Mouse (Mus musculus) midbrain, embryonic 14.5 days (tissue): Measurements from ENCODE around the gene Nbr1. TPM values are rescaled to one million over a fixed set of nuclear protein-coding genes. Genes with fewer than 3 reads are reported as not detected.
"Not testable (repeated sequence)": the region's sequence is repeated elsewhere in the genome, so short reads cannot be mapped to it uniquely, and the experiment has no call there.

Experiments
- ATAC-seq: fragments of 200-750 bp; cut with Nextera tagmentation; 2 replicates; pipeline ENCODE4 v1.8.0; 2017; ENCODE audit warnings: moderate number of reproducible peaks, moderate library complexity; ENCODE audit not compliant: low FRiP score, low TSS enrichment
- DNase-seq: peaks from one replicate; pipeline ENCODE4 v3.0.0-alpha.2; 2015
- H3K27ac ChIP-seq: fragments of 300-500 bp; sonication (generic); replicated peaks from 2 replicates; pipeline ENCODE4 v1.5.1; 2014; ENCODE audit warnings: mild to moderate bottlenecking, low read depth, low read length, moderate library complexity
- H3K27me3 ChIP-seq: fragments of 300-500 bp; sonication (generic); 2 replicates; pipeline ENCODE4 v1.6.1; 2014; ENCODE audit warnings: low read length, control low read depth, mixed read lengths; ENCODE audit not compliant: control insufficient read depth, insufficient read depth
- H3K36me3 ChIP-seq: fragments of 300-500 bp; sonication (generic); 2 replicates; pipeline ENCODE4 v1.6.1; 2014; ENCODE audit warnings: low read length, control low read depth; ENCODE audit not compliant: control insufficient read depth, insufficient read depth
- H3K4me1 ChIP-seq: fragments of 300-500 bp; sonication (generic); 2 replicates; pipeline ENCODE4 v1.6.1; 2014; ENCODE audit warnings: mild to moderate bottlenecking, antibody characterized with exemption, low read length, control low read depth; ENCODE audit not compliant: control insufficient read depth, insufficient read depth
- H3K4me2 ChIP-seq: fragments of 300-500 bp; sonication (generic); 2 replicates; pipeline ENCODE4 v1.6.1; 2014; ENCODE audit warnings: mild to moderate bottlenecking, low read length, moderate library complexity
- H3K4me3 ChIP-seq: fragments of 300-500 bp; sonication (generic); replicated peaks from 2 replicates; pipeline ENCODE4 v1.5.1; 2014; ENCODE audit warnings: low read depth, low read length
- H3K9ac ChIP-seq: fragments of 300-500 bp; sonication (generic); replicated peaks from 2 replicates; pipeline ENCODE4 v1.6.1; 2014; ENCODE audit warnings: mild to moderate bottlenecking, low read length, moderate library complexity
- H3K9me3 ChIP-seq: fragments of 300-500 bp; sonication (generic); 2 replicates; pipeline ENCODE4 v1.6.1; 2016; ENCODE audit warnings: low read length, control low read depth, mixed read lengths; ENCODE audit not compliant: control insufficient read depth
- WGBS: fragments of 180-500 bp; shearing (Covaris S2); extraction: QIAGEN DNeasy Blood & Tissue Kit; methylation state at CpG from one replicate; pipeline ENCODE4 v1.1.7; 2014; 5-methylcytosine and 5-hydroxymethylcytosine counted together
- polyA plus RNA-seq: library from polyadenylated mRNA; unstranded; fragments of >200 nt; fragmentation: Nextera tagmentation; extraction: Ambion mirVana; gene quantifications from 2 replicates; pipeline ENCODE4 v1.2.1, GENCODE M21; 2014

Nbr1 gene
- polyA plus RNA-seq, 1 experiment from 2014 or later = 101 TPM

DNA sequence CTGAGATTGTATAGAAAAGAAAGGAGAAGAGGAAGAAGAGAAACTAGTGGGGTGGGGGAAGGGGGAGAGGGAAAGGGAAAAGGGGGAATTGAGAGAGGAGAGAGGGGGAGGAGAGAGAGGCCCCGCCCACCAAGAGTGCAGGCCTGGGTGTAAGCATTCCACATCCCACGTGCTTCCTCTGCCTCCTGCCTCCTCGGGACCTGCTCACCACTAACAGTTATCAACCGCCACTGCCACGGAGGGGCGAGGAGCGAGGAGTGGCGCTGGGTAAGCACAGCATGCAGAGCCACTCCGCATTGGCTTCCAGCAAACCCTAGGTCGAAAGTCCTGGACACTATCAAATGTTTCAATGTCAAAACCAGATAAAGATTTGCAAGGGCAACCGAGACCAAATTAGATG, 58.5 kb downstream of the Nbr1 start:
- no peak overlapping the region for H3K4me2 ChIP-seq
- no peaks in the 10 kb centered on the region for H3K4me1 ChIP-seq
- WGBS = 48% methylated on average over 11 of the region's 11 CpGs
- H3K4me3 ChIP-seq = no peak overlapping the region
- H3K27ac ChIP-seq = no peak overlapping the region
- no peak overlapping the region for H3K9ac ChIP-seq
- no peaks in the 10 kb centered on the region for H3K27me3 ChIP-seq
- no peaks in the 10 kb centered on the region for H3K9me3 ChIP-seq
- no peaks in the 10 kb centered on the region for H3K36me3 ChIP-seq
- DNase-seq (no peak), ATAC-seq (no peak)

DNA sequence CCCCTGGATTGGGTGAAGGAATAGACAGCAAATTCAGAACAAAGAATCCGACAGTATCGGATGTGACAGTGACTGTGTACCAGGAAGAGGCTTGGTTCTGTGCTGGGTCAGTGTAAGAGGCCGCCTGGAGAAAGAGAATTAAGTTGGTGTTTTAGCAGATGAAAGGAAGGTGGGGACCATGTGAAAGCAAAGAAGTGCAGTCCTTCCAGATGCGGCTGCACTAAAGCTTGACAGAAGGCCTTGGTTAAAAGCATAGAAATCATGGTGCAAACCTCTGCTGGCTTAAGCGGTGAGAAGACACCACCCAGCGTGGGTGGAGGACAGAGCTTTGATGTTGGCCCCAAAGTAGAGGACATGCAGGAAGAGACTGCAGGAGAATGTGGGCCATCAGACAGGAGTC, 61.6 kb downstream of the Nbr1 start:
- Histone ChIP-seq H3K9ac (no peak overlapping the region), H3K27ac (no peak overlapping the region), H3K36me3 (no peaks in the 10 kb centered on the region), H3K4me1 (peaks cover 15% of the 10 kb centered on the region), H3K9me3 (no peaks in the 10 kb centered on the region), H3K4me2 (no peak overlapping the region), H3K27me3 (no peaks in the 10 kb centered on the region), H3K4me3 (no peak overlapping the region)
- WGBS = 73% methylated on average over 6 of the region's 6 CpGs
- ATAC-seq (no peak), DNase-seq (no peak)

DNA sequence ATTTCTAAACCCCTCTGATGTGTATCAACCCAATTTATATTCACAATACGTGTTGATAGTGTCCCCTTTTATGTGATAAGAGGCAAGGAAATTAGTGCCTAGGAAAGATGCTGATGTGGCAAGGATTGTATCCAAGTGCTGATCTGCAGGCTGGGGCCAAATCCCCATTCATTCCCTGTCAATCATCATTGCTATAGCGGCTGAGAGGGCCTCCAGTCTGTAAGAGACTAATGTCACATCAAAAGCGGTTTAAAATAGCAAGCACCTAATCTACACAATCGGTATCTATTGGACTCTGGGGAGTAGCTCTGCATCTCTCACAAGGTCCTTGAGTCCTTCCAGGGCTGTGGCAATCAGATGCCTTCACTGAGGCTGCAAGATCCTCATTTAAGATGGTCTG, 62.2 kb downstream of the Nbr1 start:
- H3K4me2 ChIP-seq = no peak overlapping the region
- H3K27me3 ChIP-seq = no peaks in the 10 kb centered on the region
- DNase-seq (no peak), ATAC-seq (no peak)
- H3K27ac ChIP-seq = no peak overlapping the region
- no peak overlapping the region for H3K4me3 ChIP-seq
- H3K9ac ChIP-seq = no peak overlapping the region
- WGBS = 19% methylated on average over 4 of the region's 4 CpGs
- no peaks in the 10 kb centered on the region for H3K36me3 ChIP-seq
- no peaks in the 10 kb centered on the region for H3K9me3 ChIP-seq
- peaks cover 15% of the 10 kb centered on the region for H3K4me1 ChIP-seq

DNA sequence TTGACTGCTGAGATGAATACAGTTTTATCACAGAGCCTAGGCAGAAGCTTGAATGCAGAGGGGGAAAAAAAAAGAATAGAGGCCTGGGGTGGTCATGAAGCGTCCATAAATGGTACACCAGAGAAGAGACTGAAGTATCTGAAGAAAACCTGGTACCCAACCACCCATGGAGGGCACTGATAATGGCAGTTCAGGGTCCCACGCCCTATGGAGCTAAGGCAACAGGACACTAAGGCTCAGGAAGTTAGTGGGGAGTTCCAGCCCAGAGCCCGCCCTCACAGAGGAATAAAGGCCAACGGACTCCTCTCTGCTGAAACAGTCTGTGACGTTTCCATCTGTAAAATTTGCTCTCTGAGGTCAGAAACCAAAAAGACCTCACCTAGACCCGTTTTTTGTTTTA, 63.4 kb downstream of the Nbr1 start:
- WGBS = 89% methylated on average over 6 of the region's 6 CpGs
- Histone ChIP-seq H3K4me2 (no peak overlapping the region), H3K9ac (no peak overlapping the region), H3K36me3 (no peaks in the 10 kb centered on the region), H3K27me3 (no peaks in the 10 kb centered on the region), H3K4me3 (no peak overlapping the region), H3K9me3 (no peaks in the 10 kb centered on the region), H3K4me1 (peaks cover 15% of the 10 kb centered on the region), H3K27ac (no peak overlapping the region)
- DNase-seq (no peak), ATAC-seq (no peak)

DNA sequence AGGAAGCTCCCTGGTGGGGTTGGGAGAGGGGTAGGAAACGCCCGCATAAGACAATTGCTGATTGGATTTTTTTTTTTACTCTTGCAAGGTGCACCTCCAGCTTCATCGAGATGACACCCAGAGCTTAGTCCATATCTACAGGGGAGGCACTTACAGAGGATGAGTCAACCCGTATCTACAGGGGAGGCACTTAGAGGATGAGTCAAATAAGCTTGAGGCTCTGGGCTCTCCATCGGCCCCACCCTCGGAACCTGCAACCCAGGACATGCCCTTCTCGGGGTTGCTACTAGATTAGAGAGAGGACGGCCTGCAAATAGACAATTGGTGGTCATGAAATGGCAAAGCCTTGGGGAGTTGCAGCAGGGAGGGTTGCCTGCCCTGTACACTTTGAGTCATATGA, 64.2 kb downstream of the Nbr1 start:
- H3K9me3 ChIP-seq = no peaks in the 10 kb centered on the region
- no peaks in the 10 kb centered on the region for H3K36me3 ChIP-seq
- H3K27ac ChIP-seq = no peak overlapping the region
- H3K4me3 ChIP-seq = no peak overlapping the region
- DNase-seq (no peak), ATAC-seq (no peak)
- WGBS = 91% methylated on average over 8 of the region's 8 CpGs
- no peak overlapping the region for H3K9ac ChIP-seq
- H3K4me1 ChIP-seq = peaks cover 15% of the 10 kb centered on the region
- H3K27me3 ChIP-seq = no peaks in the 10 kb centered on the region
- H3K4me2 ChIP-seq = no peak overlapping the region

DNA sequence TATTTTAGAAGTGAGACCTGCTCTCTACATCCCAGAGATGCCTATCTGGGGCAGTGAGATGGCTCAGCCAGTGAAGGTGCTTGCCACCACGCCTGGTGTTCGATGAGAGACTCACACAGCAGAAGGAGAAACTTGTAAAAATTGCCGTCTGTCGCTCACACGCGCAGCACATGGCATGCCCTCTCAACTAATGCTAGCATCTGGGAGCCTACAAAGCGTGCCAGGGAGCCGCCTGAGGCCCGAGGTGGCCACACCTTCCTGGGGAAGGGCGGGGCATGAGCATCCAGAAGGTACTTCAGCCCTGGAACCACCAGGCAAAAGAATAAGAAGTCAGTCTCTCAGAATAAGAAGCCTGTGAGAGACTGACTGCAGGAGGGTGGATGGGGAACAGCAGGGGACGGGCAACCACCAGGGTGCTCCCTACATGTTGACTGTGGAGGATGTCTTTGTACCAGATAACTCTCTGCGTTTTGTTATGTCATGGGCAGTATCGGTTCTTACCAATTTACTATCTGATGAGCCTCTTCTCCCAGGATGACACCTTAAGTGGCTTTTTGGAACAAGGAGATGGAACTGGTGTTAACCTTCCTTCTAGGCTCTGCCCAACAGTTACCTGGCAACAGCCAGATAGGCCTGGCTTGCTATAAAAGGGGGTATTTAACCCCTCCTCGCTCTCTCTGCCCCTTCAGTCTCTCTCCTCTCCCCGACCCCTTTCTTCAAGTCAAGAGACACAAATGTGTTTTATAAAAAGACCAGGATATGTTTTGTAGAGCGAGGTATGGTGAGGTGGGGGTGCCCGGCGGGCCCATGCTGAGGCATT, 65.2 kb downstream of the Nbr1 start:
- peak overlapping the region; percentile 41 for H3K4me2 ChIP-seq
- WGBS = 18% methylated on average over 18 of the region's 18 CpGs
- no peaks in the 10 kb centered on the region for H3K36me3 ChIP-seq
- DNase-seq = peak; percentile 29
- no peak overlapping the region for H3K4me3 ChIP-seq
- ATAC-seq = no peak
- H3K4me1 ChIP-seq = peaks cover 15% of the 10 kb centered on the region
- no peaks in the 10 kb centered on the region for H3K9me3 ChIP-seq
- no peaks in the 10 kb centered on the region for H3K27me3 ChIP-seq
- no peak overlapping the region for H3K9ac ChIP-seq
- H3K27ac ChIP-seq = peak overlapping the region; percentile 60

DNA sequence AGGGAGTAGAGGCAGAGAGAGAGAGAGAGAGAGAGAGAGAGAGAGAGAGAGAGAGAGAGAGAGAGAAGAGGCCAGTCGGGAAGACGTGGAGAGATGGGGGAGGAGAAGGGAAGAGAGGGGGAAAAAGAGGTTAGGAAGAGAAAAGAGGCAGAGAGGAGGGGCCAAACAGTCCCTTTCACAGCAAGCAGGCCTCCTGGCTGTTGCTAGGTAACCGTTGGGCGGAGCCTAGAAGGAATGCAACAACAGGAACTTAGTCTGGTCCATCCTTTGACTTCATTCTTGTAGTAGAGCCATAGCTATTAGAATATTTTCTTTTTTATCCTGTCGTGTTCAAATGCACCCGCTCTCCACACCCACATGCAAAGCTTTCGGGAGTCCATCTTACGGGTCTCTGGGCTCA, 65.9 kb downstream of the Nbr1 start:
- Histone ChIP-seq H3K4me3 (no peak overlapping the region), H3K36me3 (no peaks in the 10 kb centered on the region), H3K4me2 (peak overlapping the region; percentile 41), H3K27me3 (no peaks in the 10 kb centered on the region), H3K27ac (peak overlapping the region; percentile 60; the same call in 1 of the 2 replicates), H3K4me1 (peaks cover 15% of the 10 kb centered on the region), H3K9me3 (no peaks in the 10 kb centered on the region), H3K9ac (no peak overlapping the region)
- ATAC-seq (no peak; the same call in 1 of the 2 replicates), DNase-seq (peak; percentile 87)
- WGBS = under 1% methylated on average over 8 of the region's 8 CpGs

DNA sequence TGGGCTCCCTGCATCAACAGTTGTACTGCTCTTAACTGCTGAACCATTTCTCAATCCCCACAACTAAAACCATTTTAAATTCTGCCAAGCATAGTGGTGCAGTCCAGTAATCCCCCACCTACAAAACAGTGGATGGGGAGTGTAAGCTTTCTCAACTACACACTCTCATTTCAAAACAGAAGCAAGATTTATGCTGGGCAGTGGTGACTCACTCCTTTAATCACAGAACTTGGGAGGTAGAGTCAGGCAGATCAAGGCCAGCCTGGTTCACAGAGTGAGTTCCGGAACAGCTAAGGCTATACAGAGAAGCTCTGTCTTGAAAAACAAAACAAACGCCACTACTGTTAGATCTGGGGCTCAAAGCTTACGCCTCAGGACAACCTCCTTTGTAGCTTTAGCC, 66.6 kb downstream of the Nbr1 start:
- 76% methylated on average over 3 of the region's 3 CpGs for WGBS
- peak overlapping the region; percentile 49; the same call in 1 of the 2 replicates for H3K27ac ChIP-seq
- H3K36me3 ChIP-seq = no peaks in the 10 kb centered on the region
- H3K4me1 ChIP-seq = peaks cover 15% of the 10 kb centered on the region
- no peak overlapping the region; the same call in 1 of the 2 replicates for H3K4me2 ChIP-seq
- DNase-seq (no peak), ATAC-seq (no peak)
- no peaks in the 10 kb centered on the region for H3K27me3 ChIP-seq
- H3K9ac ChIP-seq = no peak overlapping the region
- H3K4me3 ChIP-seq = no peak overlapping the region
- no peaks in the 10 kb centered on the region for H3K9me3 ChIP-seq

DNA sequence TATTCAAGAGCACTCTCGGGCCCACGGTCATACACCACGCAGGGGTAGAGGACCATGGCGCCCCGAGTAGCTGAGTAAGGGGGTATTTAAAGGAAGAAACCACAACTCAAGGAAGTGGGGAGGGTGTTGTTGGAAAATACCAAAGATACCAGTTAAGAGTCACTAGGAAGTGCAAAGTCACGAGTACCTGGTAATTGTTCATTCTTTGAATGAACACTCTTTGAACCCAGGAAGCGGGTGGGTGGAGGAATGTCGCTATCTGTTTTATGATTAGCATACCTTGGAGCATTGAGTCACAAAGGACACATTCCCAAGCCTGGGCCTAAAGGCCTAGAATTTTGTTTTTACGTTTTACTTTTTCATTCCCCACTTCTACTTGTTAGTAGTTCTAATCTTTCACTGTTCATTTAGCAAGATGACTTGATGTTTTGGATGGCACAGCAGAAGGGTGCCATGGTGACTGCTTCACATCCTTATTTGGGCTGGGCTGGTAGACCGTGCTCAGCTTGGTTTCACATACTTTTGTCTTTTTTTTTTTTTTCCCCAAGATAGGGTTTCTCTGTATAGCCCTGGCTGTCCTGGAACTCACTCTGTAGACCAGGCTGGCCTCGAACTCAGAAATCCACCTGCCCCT, 68.2 kb downstream of the Nbr1 start:
- WGBS = 91% methylated on average over 11 of the region's 11 CpGs

More for the DNA sequence above, 68.2 kb downstream of the Nbr1 start:
- not testable (repeated sequence) for H3K27me3 ChIP-seq, ATAC-seq, H3K27ac ChIP-seq, DNase-seq, H3K9me3 ChIP-seq, H3K4me3 ChIP-seq, H3K9ac ChIP-seq, H3K4me2 ChIP-seq, H3K36me3 ChIP-seq
- peaks cover 15% of the 10 kb centered on the region for H3K4me1 ChIP-seq
